Mouse (Mus musculus) G1E (cell line): ENCODE results near the gene Phf20.

Experiments
- CTCF ChIP-seq: IDR thresholded peaks from 2 replicates; pipeline ENCODE4 v1.5.1; 2012; ENCODE audit warnings: low read depth, low read length, inconsistent platforms, mixed read lengths
- GATA1 ChIP-seq: IDR thresholded peaks from 2 replicates; pipeline ENCODE4 v1.6.1; 2012; ENCODE audit warnings: borderline replicate concordance, low read length, inconsistent platforms, mixed read lengths

DNA sequence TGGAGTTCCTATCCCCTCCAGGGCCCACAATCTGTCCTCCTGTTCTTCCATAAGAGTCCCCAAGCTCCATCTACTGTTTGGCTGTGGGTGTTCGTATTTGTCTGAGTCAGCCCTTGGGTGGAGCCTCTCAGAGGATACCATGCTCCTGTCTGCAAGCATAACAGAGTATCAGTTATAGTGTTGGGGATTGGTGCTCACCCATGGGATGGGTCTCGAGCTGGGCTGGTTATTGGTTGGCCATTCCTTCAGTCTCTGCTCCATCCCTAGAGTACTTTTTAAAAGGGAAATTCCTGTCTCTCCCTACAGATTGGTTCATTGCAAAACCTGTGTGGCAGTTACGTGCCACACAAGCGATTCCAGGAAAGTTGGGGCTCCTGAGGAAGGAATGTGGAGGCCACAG is 152.5 kb downstream of the Phf20 start:
- TF ChIP-seq CTCF (no peak), GATA1 (no peak)
